Mouse (Mus musculus): Measurements from ENCODE around the gene Poc1b. TPM values are rescaled to one million over a fixed set of nuclear protein-coding genes. Genes with fewer than 3 reads are reported as not detected.

The Poc1b gene
- polyA plus RNA-seq, 1 experiment from 2014 or later: 8.7 TPM

GRCm38 (mm10) chr10:99179566-99179965, 72.7 kb downstream of the Poc1b start:
- no peak overlapping the region for H3K4me2 ChIP-seq
- ATAC-seq: no peak; the same call in 1 of the 2 replicates
- H3K27me3 ChIP-seq (replicated peaks): no peaks in the 10 kb centered on the region
- 78% methylated on average over 4 of the region's 4 CpGs for WGBS (ENCODE audit: insufficient replicate concordance)
- H3K9me3 ChIP-seq (replicated peaks): no peaks in the 10 kb centered on the region
- no peak overlapping the region for H3K27ac ChIP-seq
- H3K4me1 ChIP-seq: no peaks in the 10 kb centered on the region
- H3K9ac ChIP-seq: no peak overlapping the region
- no peaks in the 10 kb centered on the region for H3K36me3 ChIP-seq
- H3K4me3 ChIP-seq: no peak overlapping the region

GRCm38 (mm10) chr10:99181497-99181896, 74.7 kb downstream of the Poc1b start:
- Histone ChIP-seq H3K36me3 (no peaks in the 10 kb centered on the region), H3K4me3 (no peak overlapping the region), H3K9me3 (replicated peaks) (no peaks in the 10 kb centered on the region), H3K4me1 (no peaks in the 10 kb centered on the region), H3K4me2 (no peak overlapping the region), H3K9ac (no peak overlapping the region), H3K27ac (no peak overlapping the region), H3K27me3 (replicated peaks) (no peaks in the 10 kb centered on the region)
- no peak for ATAC-seq
- WGBS (ENCODE audit: insufficient replicate concordance): 76% methylated on average over 8 of the region's 8 CpGs

- Histone ChIP-seq H3K27ac (no peak overlapping the region), H3K9me3 (replicated peaks) (no peaks in the 10 kb centered on the region), H3K4me2 (no peak overlapping the region), H3K27me3 (replicated peaks) (no peaks in the 10 kb centered on the region), H3K9ac (no peak overlapping the region), H3K36me3 (no peaks in the 10 kb centered on the region), H3K4me1 (no peaks in the 10 kb centered on the region), H3K4me3 (no peak overlapping the region)
- 41% methylated on average over 5 of the region's 5 CpGs for WGBS (ENCODE audit: insufficient replicate concordance)
- ATAC-seq: no peak
These were observed 75.3 kb downstream of the Poc1b start for GRCm38 (mm10) chr10:99182107-99182506.

- Histone ChIP-seq H3K4me2 (no peak overlapping the region), H3K27me3 (replicated peaks) (no peaks in the 10 kb centered on the region), H3K4me3 (no peak overlapping the region), H3K9ac (no peak overlapping the region), H3K9me3 (replicated peaks) (no peaks in the 10 kb centered on the region), H3K4me1 (no peaks in the 10 kb centered on the region), H3K36me3 (no peaks in the 10 kb centered on the region), H3K27ac (no peak overlapping the region)
- WGBS (ENCODE audit: insufficient replicate concordance): 96% methylated on average over 1 of the region's 1 CpGs
- no peak for ATAC-seq
These were observed 81.3 kb downstream of the Poc1b start for GRCm38 (mm10) chr10:99188175-99188574.

- ATAC-seq: no peak
- WGBS (ENCODE audit: insufficient replicate concordance): 69% methylated on average over 21 of the region's 21 CpGs
- Histone ChIP-seq H3K9ac (no peak overlapping the region), H3K36me3 (no peaks in the 10 kb centered on the region), H3K27ac (no peak overlapping the region), H3K4me1 (0 out of 2 replicates have a peak, but pooled peaks cover 4% of the 10 kb centered on the region), H3K9me3 (replicated peaks) (no peaks in the 10 kb centered on the region), H3K4me3 (no peak overlapping the region), H3K27me3 (replicated peaks) (no peaks in the 10 kb centered on the region), H3K4me2 (no peak overlapping the region)
These were observed 82.1 kb downstream of the Poc1b start for GRCm38 (mm10) chr10:99188656-99189603.

- H3K27me3 ChIP-seq (replicated peaks): no peaks in the 10 kb centered on the region
- ATAC-seq: no peak
- H3K4me2 ChIP-seq: no peak overlapping the region
- no peaks in the 10 kb centered on the region for H3K9me3 ChIP-seq (replicated peaks)
- 0 out of 2 replicates have a peak, but pooled peaks cover 4% of the 10 kb centered on the region for H3K4me1 ChIP-seq
- H3K36me3 ChIP-seq: no peaks in the 10 kb centered on the region
- no peak overlapping the region for H3K4me3 ChIP-seq
- no peak overlapping the region for H3K9ac ChIP-seq
- H3K27ac ChIP-seq: no peak overlapping the region
- 38% methylated on average over 3 of the region's 3 CpGs for WGBS (ENCODE audit: insufficient replicate concordance)
These were observed 84.0 kb downstream of the Poc1b start for GRCm38 (mm10) chr10:99190798-99191197.

- no peaks in the 10 kb centered on the region for H3K36me3 ChIP-seq
These were observed 87.7 kb downstream of the Poc1b start for GRCm38 (mm10) chr10:99194451-99195055.

GRCm38 (mm10) chr10:99196556-99196955, 89.7 kb downstream of the Poc1b start:
- H3K9me3 ChIP-seq (replicated peaks): no peaks in the 10 kb centered on the region
- H3K27me3 ChIP-seq (replicated peaks): no peaks in the 10 kb centered on the region
- peaks cover 35% of the 10 kb centered on the region for H3K4me1 ChIP-seq
- ATAC-seq: no peak
- H3K4me3 ChIP-seq: no peak overlapping the region
- no peaks in the 10 kb centered on the region for H3K36me3 ChIP-seq
- no peak overlapping the region for H3K4me2 ChIP-seq
- no peak overlapping the region for H3K27ac ChIP-seq
- no peak overlapping the region for H3K9ac ChIP-seq
- WGBS (ENCODE audit: insufficient replicate concordance): 75% methylated on average over 13 of the region's 13 CpGs

More at GRCm38 (mm10) chr10:99194451-99195055, 87.7 kb downstream of the Poc1b start:
- Histone ChIP-seq H3K9ac (no peak overlapping the region), H3K27ac (no peak overlapping the region), H3K4me3 (no peak overlapping the region), H3K9me3 (replicated peaks) (no peaks in the 10 kb centered on the region), H3K4me1 (peaks cover 35% of the 10 kb centered on the region), H3K27me3 (replicated peaks) (no peaks in the 10 kb centered on the region), H3K4me2 (no peak overlapping the region)
- ATAC-seq: no peak
- 28% methylated on average over 2 of the region's 2 CpGs for WGBS (ENCODE audit: insufficient replicate concordance)

- Histone ChIP-seq H3K4me2 (no peak overlapping the region), H3K9me3 (replicated peaks) (no peaks in the 10 kb centered on the region), H3K4me1 (peaks cover 35% of the 10 kb centered on the region), H3K27me3 (replicated peaks) (no peaks in the 10 kb centered on the region), H3K9ac (no peak overlapping the region), H3K36me3 (no peaks in the 10 kb centered on the region), H3K27ac (no peak overlapping the region), H3K4me3 (no peak overlapping the region)
- WGBS (ENCODE audit: insufficient replicate concordance): 73% methylated on average over 8 of the region's 8 CpGs
- ATAC-seq: no peak
These were observed 90.3 kb downstream of the Poc1b start for GRCm38 (mm10) chr10:99197125-99197524.

GRCm38 (mm10) chr10:99197607-99198305, 90.9 kb downstream of the Poc1b start:
- 45% methylated on average over 9 of the region's 9 CpGs for WGBS (ENCODE audit: insufficient replicate concordance)
- Histone ChIP-seq H3K36me3 (no peaks in the 10 kb centered on the region), H3K27me3 (replicated peaks) (no peaks in the 10 kb centered on the region), H3K27ac (no peak overlapping the region; the same call in none of the 2 replicates), H3K4me3 (no peak overlapping the region), H3K9ac (no peak overlapping the region), H3K4me1 (peaks cover 35% of the 10 kb centered on the region), H3K9me3 (replicated peaks) (no peaks in the 10 kb centered on the region), H3K4me2 (peak overlapping the region; percentile 31)
- peak; percentile 92 for ATAC-seq

- H3K36me3 ChIP-seq: no peaks in the 10 kb centered on the region
- H3K27ac ChIP-seq: no peak overlapping the region
- H3K9me3 ChIP-seq (replicated peaks): no peaks in the 10 kb centered on the region
- no peaks in the 10 kb centered on the region for H3K27me3 ChIP-seq (replicated peaks)
- no peak overlapping the region for H3K4me2 ChIP-seq
- 78% methylated on average over 9 of the region's 9 CpGs for WGBS (ENCODE audit: insufficient replicate concordance)
- no peak overlapping the region for H3K4me3 ChIP-seq
- H3K4me1 ChIP-seq: peaks cover 41% of the 10 kb centered on the region
- no peak for ATAC-seq
- H3K9ac ChIP-seq: no peak overlapping the region
These were observed 92.1 kb downstream of the Poc1b start for GRCm38 (mm10) chr10:99198946-99199345.

- no peak overlapping the region for H3K27ac ChIP-seq
- no peak overlapping the region for H3K9ac ChIP-seq
- no peak for ATAC-seq
- H3K36me3 ChIP-seq: no peaks in the 10 kb centered on the region
- peaks cover 51% of the 10 kb centered on the region for H3K4me1 ChIP-seq
- no peak overlapping the region for H3K4me3 ChIP-seq
- no peak overlapping the region for H3K4me2 ChIP-seq
- 79% methylated on average over 5 of the region's 5 CpGs for WGBS (ENCODE audit: insufficient replicate concordance)
- no peaks in the 10 kb centered on the region for H3K27me3 ChIP-seq (replicated peaks)
- H3K9me3 ChIP-seq (replicated peaks): no peaks in the 10 kb centered on the region
These were observed 94.1 kb downstream of the Poc1b start for GRCm38 (mm10) chr10:99200944-99201343.
